Mouse (Mus musculus) 3134 (cell line): ENCODE data around the gene Arhgef15.

ENCODE experiments used
- DNase-seq: peaks from one replicate; pipeline ENCODE4 v3.0.0-alpha.2; 2011; ENCODE audit warnings: low spot score; ENCODE audit not compliant: insufficient read length; ENCODE audit errors: extremely low read depth

Arhgef15 gene

GRCm38 (mm10) chr11:68897120-68897519, 60.2 kb downstream of the Arhgef15 start:
- peak; percentile 44 for DNase-seq

DNA sequence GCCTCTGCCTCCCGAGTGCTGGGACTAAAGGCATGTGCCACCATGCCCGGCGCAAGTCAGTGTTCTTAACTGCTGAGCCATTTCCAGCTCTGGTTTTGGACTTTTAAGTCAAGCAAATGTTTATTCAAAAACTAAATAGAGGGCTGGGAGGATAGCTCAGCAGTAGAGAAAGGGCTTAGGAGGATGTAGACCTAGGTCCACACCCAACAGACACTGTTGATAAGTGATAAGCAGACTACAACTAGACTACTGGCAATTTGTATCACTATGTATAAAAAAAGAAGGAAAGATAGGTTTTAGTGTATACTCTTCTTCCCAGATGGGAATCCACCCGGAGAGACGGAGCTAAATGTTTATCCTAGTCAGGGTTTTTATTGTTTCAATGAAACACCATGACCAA, 61.0 kb downstream of the Arhgef15 start:
- DNase-seq = no peak

DNA sequence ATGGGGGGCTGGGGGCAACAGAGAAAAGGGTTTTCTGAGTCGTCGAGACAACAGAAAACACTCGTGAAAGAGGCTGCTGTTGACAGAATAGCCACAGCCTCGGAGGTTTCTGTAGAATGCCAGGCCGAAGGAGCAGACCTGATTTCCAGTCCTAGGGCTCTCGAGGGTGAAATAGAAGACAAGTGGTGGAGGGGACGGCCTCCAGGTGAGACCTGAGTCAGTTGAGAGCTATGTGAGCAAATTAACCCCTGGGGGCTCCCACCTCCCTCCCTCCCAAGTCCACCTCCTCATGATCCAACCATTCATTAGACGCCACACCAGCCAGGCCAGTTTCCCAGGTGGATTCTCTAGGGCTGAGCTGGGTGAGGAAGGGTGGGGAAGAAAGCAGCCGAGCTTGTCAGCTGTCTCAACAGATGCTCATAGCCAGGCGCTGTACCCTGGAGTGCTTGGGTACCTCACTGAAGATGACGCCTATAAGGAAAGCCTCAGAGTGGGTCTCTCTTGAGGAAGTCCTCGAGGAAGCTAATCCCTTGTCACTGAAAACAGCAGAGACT, 63.3 kb downstream of the Arhgef15 start:
- DNase-seq = no peak
